Mouse (Mus musculus) limb, embryonic 14.5 days (tissue): ENCODE data around the gene Ddb2. TPM values are rescaled to one million over a fixed set of nuclear protein-coding genes. Genes with fewer than 3 reads are reported as not detected.
A peak's percentile ranks its signal among the peaks of the same experiment; 100 is the strongest.
"Not testable (repeated sequence)": the region's sequence is repeated elsewhere in the genome, so short reads cannot be mapped to it uniquely, and the experiment has no call there.

ENCODE experiments used
- ATAC-seq: fragments of 200-750 bp; cut with Nextera tagmentation; 2 replicates; pipeline ENCODE4 v1.8.0; 2017; ENCODE audit warnings: low read depth, moderate number of reproducible peaks, moderate TSS enrichment; ENCODE audit not compliant: low FRiP score
- DNase-seq: peaks from one replicate; pipeline ENCODE4 v3.0.0-alpha.2; 2015; ENCODE audit warnings: low spot score
- H3K27ac ChIP-seq: fragments of 300-500 bp; sonication (generic); replicated peaks from 2 replicates; pipeline ENCODE4 v1.5.1; 2014; ENCODE audit warnings: low read depth, mild to moderate bottlenecking, low read length, moderate library complexity, mixed read lengths
- H3K27me3 ChIP-seq: fragments of 300-500 bp; sonication (generic); 2 replicates; pipeline ENCODE4 v1.6.1; 2014; ENCODE audit warnings: low read length, mixed read lengths; ENCODE audit not compliant: control insufficient read depth, insufficient read depth
- H3K36me3 ChIP-seq: fragments of 300-500 bp; sonication (generic); 2 replicates; pipeline ENCODE4 v1.6.1; 2014; ENCODE audit warnings: mild to moderate bottlenecking, low read length, moderate library complexity, mixed read lengths; ENCODE audit not compliant: control insufficient read depth, insufficient read depth
- H3K4me1 ChIP-seq: fragments of 300-500 bp; sonication (generic); 2 replicates; pipeline ENCODE4 v1.6.1; 2014; ENCODE audit warnings: antibody characterized with exemption, low read length, mixed read lengths; ENCODE audit not compliant: control insufficient read depth, insufficient read depth
- H3K4me2 ChIP-seq: fragments of 300-500 bp; sonication (generic); replicated peaks from 2 replicates; pipeline ENCODE4 v1.6.1; 2014; ENCODE audit warnings: low read depth, mild to moderate bottlenecking, low read length, moderate library complexity; ENCODE audit not compliant: severe bottlenecking
- H3K4me3 ChIP-seq: fragments of 300-500 bp; sonication (generic); replicated peaks from 2 replicates; pipeline ENCODE4 v1.5.1; 2014; ENCODE audit warnings: low read length
- H3K9ac ChIP-seq: fragments of 300-500 bp; sonication (generic); 2 replicates; pipeline ENCODE4 v1.6.1; 2014; ENCODE audit warnings: mild to moderate bottlenecking, low read depth, low read length, moderate library complexity; ENCODE audit not compliant: severe bottlenecking
- H3K9me3 ChIP-seq: fragments of 300-500 bp; sonication (generic); 2 replicates; pipeline ENCODE4 v1.6.1; 2016; ENCODE audit warnings: low read length; ENCODE audit not compliant: control insufficient read depth
- POLR2A ChIP-seq: fragments of 200-500 bp; IDR thresholded peaks from 2 replicates; pipeline ENCODE4 v1.8.0; 2012; ENCODE audit warnings: inconsistent platforms, mild to moderate bottlenecking, moderate library complexity, borderline replicate concordance; ENCODE audit not compliant: insufficient read depth, insufficient read length; ENCODE audit errors: extremely low read depth
- WGBS: fragments of 180-500 bp; shearing (Covaris S2); extraction: QIAGEN DNeasy Blood & Tissue Kit; methylation state at CpG from one replicate; pipeline ENCODE4 v1.1.7; 2014; 5-methylcytosine and 5-hydroxymethylcytosine counted together
- polyA plus RNA-seq, 2 experiments: library from polyadenylated mRNA; depleted of rRNA in 1 of 2; stranded (reverse) in 1 of 2; unstranded in 1 of 2; fragments of >200 nt; fragmentation: Nextera tagmentation in 1 of 2; extraction: Ambion mirVana in 1 of 2; gene quantifications; 2 replicates each; pipeline versions ENCODE4 v1.2.1 to v1.2.3; 2012 to 2014

The Ddb2 gene
- polyA plus RNA-seq, 2 experiments, result 14.8 to 52.8 TPM

GRCm38 (mm10) chr2:91243416-91243815 lies 6.6 kb upstream of the Ddb2 start:
- Histone ChIP-seq H3K27ac (no peak overlapping the region), H3K9ac (no peak overlapping the region), H3K4me3 (no peak overlapping the region), H3K27me3 (no peaks in the 10 kb centered on the region), H3K4me1 (no peaks in the 10 kb centered on the region), H3K4me2 (no peak overlapping the region), H3K36me3 (no peaks in the 10 kb centered on the region), H3K9me3 (no peaks in the 10 kb centered on the region)
- DNase-seq, result peak; percentile 63
- WGBS, result 66% methylated on average over 3 of the region's 3 CpGs
- no peak for ATAC-seq
- no peak for TF ChIP-seq POLR2A

GRCm38 (mm10) chr2:91242547-91242946 lies 5.8 kb upstream of the Ddb2 start:
- Histone ChIP-seq H3K9me3 (no peaks in the 10 kb centered on the region), H3K27me3 (no peaks in the 10 kb centered on the region), H3K9ac (no peak overlapping the region), H3K4me2 (no peak overlapping the region), H3K36me3 (no peaks in the 10 kb centered on the region), H3K4me3 (no peak overlapping the region), H3K4me1 (no peaks in the 10 kb centered on the region), H3K27ac (no peak overlapping the region)
- ATAC-seq, result no peak
- WGBS, result 69% methylated on average over 5 of the region's 5 CpGs
- DNase-seq, result no peak
- TF ChIP-seq POLR2A, result no peak

GRCm38 (mm10) chr2:91237511-91238080 lies 814 bp upstream of the Ddb2 start:
- peak overlapping the region; percentile 85 for H3K27ac ChIP-seq
- not testable (repeated sequence) for H3K9me3 ChIP-seq, H3K4me1 ChIP-seq, H3K36me3 ChIP-seq, H3K27me3 ChIP-seq
- ATAC-seq, result peak; percentile 36
- peak overlapping the region; percentile 47 for H3K4me2 ChIP-seq
- H3K9ac ChIP-seq, result peak overlapping the region; percentile 54
- WGBS, result 20% methylated on average over 4 of the region's 4 CpGs
- peak overlapping the region; percentile 46 for H3K4me3 ChIP-seq
- DNase-seq, result peak; percentile 22

GRCm38 (mm10) chr2:91229735-91230134 lies 7.0 kb downstream of the Ddb2 start:
- Histone ChIP-seq H3K27ac (no peak overlapping the region), H3K9ac (no peak overlapping the region), H3K36me3 (peaks cover 14% of the 10 kb centered on the region), H3K27me3 (no peaks in the 10 kb centered on the region), H3K4me2 (no peak overlapping the region), H3K9me3 (no peaks in the 10 kb centered on the region), H3K4me3 (no peak overlapping the region), H3K4me1 (no peaks in the 10 kb centered on the region)
- no peak for TF ChIP-seq POLR2A
- 55% methylated on average over 2 of the region's 2 CpGs for WGBS
- ATAC-seq (no peak), DNase-seq (no peak)

- ATAC-seq, result no peak
- Histone ChIP-seq H3K27me3 (no peaks in the 10 kb centered on the region), H3K36me3 (peaks cover under 1% of the 10 kb centered on the region; the same call in 1 of the 2 replicates), H3K9ac (no peak overlapping the region), H3K4me3 (no peak overlapping the region), H3K9me3 (no peaks in the 10 kb centered on the region), H3K4me1 (no peaks in the 10 kb centered on the region), H3K27ac (no peak overlapping the region), H3K4me2 (no peak overlapping the region)
- no peak for DNase-seq
- TF ChIP-seq POLR2A, result no peak
- 85% methylated on average over 2 of the region's 2 CpGs for WGBS
These were observed 13.2 kb downstream of the Ddb2 start for GRCm38 (mm10) chr2:91223614-91224013.

- Histone ChIP-seq H3K4me1 (no peaks in the 10 kb centered on the region), H3K27me3 (no peaks in the 10 kb centered on the region), H3K9me3 (no peaks in the 10 kb centered on the region), H3K4me2 (no peak overlapping the region), H3K4me3 (no peak overlapping the region), H3K27ac (no peak overlapping the region), H3K36me3 (peaks cover 9% of the 10 kb centered on the region; the same call in 1 of the 2 replicates), H3K9ac (no peak overlapping the region)
- WGBS, result 97% methylated on average over 3 of the region's 3 CpGs
- TF ChIP-seq POLR2A, result no peak
- ATAC-seq (no peak), DNase-seq (no peak)
These were observed 16.3 kb downstream of the Ddb2 start for GRCm38 (mm10) chr2:91220501-91220900.
